ENCODE assay signal across 27 mouse cellular contexts in the genomic region with DNA sequence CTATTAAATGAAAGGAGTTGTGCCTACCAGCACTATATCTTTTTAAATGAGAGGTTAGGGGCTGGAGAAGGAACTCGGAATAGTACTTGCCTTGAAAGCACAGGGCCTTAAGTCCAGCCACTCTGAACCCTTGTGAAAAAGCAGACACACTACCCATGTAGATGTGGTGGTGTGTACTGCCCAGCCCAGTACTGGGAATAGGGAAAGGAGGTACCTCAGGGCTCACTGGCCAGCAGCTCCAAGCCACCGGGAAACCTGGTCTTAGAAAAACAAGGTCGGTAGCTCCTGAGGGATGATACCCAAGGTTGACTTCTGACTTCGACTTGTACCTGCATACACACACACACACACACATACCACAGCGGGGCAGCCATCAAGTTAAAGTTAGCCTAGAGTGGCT.
DNase-seq lines count a peak whose midpoint lies in the region; ATAC-seq lines count a peak whose summit lies in the region.
"Had no signal": no experiment of that assay in that cellular context is flagged by ENCODE, and none has a peak within 500 bp of the region (broad histone marks: within the 10 kb centered on the region; RNA-seq: fewer than 3 reads in every experiment).

No protein-coding gene starts in this region.

- peak overlapping the region; percentile 60 for H3K9ac ChIP-seq in liver, embryonic 13.5 days
- H3K9ac ChIP-seq in liver, embryonic 11.5 days (ENCODE audit: low read depth, low read length), result no peak overlapping the region
- H3K9ac ChIP-seq in liver, embryonic 16.5 days (ENCODE audit: low read depth, low read length), result peak overlapping the region; percentile 14; the same call in 1 of the 2 replicates
- H3K9ac ChIP-seq: embryonic facial prominence, embryonic 12.5 days; hindbrain, embryonic 12.5 days; intestine, embryonic 15.5 days; limb, embryonic 13.5 days; neural tube, embryonic 15.5 days had no signal

- H3K9me3 ChIP-seq in liver, embryonic 13.5 days (replicated peaks), result no peaks in the 10 kb centered on the region
- H3K9me3 ChIP-seq in liver, embryonic 11.5 days (ENCODE audit: control insufficient read depth, low read length), result no peaks in the 10 kb centered on the region
- H3K9me3 ChIP-seq in liver, embryonic 16.5 days (replicated peaks; ENCODE audit: control insufficient read depth, low read length), result no peaks in the 10 kb centered on the region
- H3K9me3 ChIP-seq: embryonic facial prominence, embryonic 12.5 days; hindbrain, embryonic 12.5 days; intestine, embryonic 15.5 days; limb, embryonic 13.5 days; neural tube, embryonic 15.5 days had no signal

- no peaks in the 10 kb centered on the region for H3K36me3 ChIP-seq in liver, embryonic 13.5 days
- H3K36me3 ChIP-seq in liver, embryonic 11.5 days (ENCODE audit: control insufficient read depth, insufficient read depth, low read length), result no peaks in the 10 kb centered on the region
- H3K36me3 ChIP-seq in liver, embryonic 16.5 days (ENCODE audit: control insufficient read depth, insufficient read depth), result no peaks in the 10 kb centered on the region
- H3K36me3 ChIP-seq: embryonic facial prominence, embryonic 12.5 days; intestine, embryonic 15.5 days had no signal

- peak overlapping the region; percentile 66 for H3K27ac ChIP-seq in liver, embryonic 13.5 days
- H3K27ac ChIP-seq in liver, embryonic 11.5 days (ENCODE audit: low read depth, low read length), result no peak overlapping the region
- peak overlapping the region; percentile 71 for H3K27ac ChIP-seq in liver, embryonic 16.5 days (ENCODE audit: low read length)
- H3K27ac ChIP-seq: embryonic facial prominence, embryonic 12.5 days; hindbrain, embryonic 12.5 days; hindbrain, postnatal 0 days; intestine, embryonic 15.5 days; left cerebral cortex, adult 2 months; limb, embryonic 13.5 days; macrophage; neural tube, embryonic 15.5 days had no signal

- ATAC-seq in frontal cortex, adult (ENCODE audit: low TSS enrichment), result 0 out of 2 replicates have a peak, but pooled peaks have one; percentile 10
- ATAC-seq in liver, embryonic 13.5 days (ENCODE audit: low read depth), result peak; percentile 63
- ATAC-seq in liver, embryonic 11.5 days (replicated peaks; ENCODE audit: low FRiP score), result no peak
- ATAC-seq in erythroblast, adult 5-6 weeks (replicated peaks; ENCODE audit: low FRiP score, poor library complexity, severe bottlenecking), result 0 out of 2 replicates have a peak, but pooled peaks have one; percentile 38
- ATAC-seq in liver, embryonic 16.5 days (ENCODE audit: low read depth), result peak; percentile 52
- no peak for ATAC-seq in megakaryocyte progenitor cell, adult 5-6 weeks (replicated peaks; ENCODE audit: poor library complexity)
- ATAC-seq: hindbrain, postnatal 0 days; Patski had no signal

- 66% methylated on average over 5 of the region's 5 CpGs for WGBS in liver, embryonic 13.5 days (ENCODE audit: insufficient replicate concordance)
- WGBS in liver, embryonic 11.5 days, result 74% methylated on average over 5 of the region's 5 CpGs
- 74% methylated on average over 5 of the region's 5 CpGs for WGBS in liver, embryonic 16.5 days (ENCODE audit: insufficient replicate concordance)

- no peak for DNase-seq in frontal cortex, adult 2 months (ENCODE audit: extremely low spot score in 1 of 2, low spot score in 1 of 2)
- no peak for DNase-seq in liver, embryonic 13.5 days
- DNase-seq in liver, embryonic 11.5 days (ENCODE audit: low spot score), result no peak
- DNase-seq: adrenal gland, postnatal 25 days; cerebellum, adult 11-12 months; cerebellum, adult 9-11 months; gastrocnemius, postnatal 10 days; heart, postnatal 36 days; kidney, adult 9 months; kidney, postnatal 10 days; lung, adult 2 months; lung, postnatal 10 days; right cerebral cortex, postnatal 14 days had no signal

- peak overlapping the region; percentile 33; the same call in 1 of the 2 replicates for H3K4me2 ChIP-seq in liver, embryonic 13.5 days
- H3K4me2 ChIP-seq in liver, embryonic 11.5 days, result no peak overlapping the region
- peak overlapping the region; percentile 25; the same call in 1 of the 2 replicates for H3K4me2 ChIP-seq in liver, embryonic 16.5 days (ENCODE audit: low read depth, low read length)
- H3K4me2 ChIP-seq: embryonic facial prominence, embryonic 12.5 days; heart, embryonic 11.5 days; hindbrain, embryonic 12.5 days; intestine, embryonic 15.5 days; limb, embryonic 13.5 days; neural tube, embryonic 15.5 days had no signal

- H3K27me3 ChIP-seq in liver, embryonic 13.5 days, result peaks cover 11% of the 10 kb centered on the region; the same call in 1 of the 2 replicates
- H3K27me3 ChIP-seq in liver, embryonic 11.5 days (replicated peaks; ENCODE audit: control insufficient read depth, insufficient read depth, low read length), result no peaks in the 10 kb centered on the region
- H3K27me3 ChIP-seq in liver, embryonic 16.5 days (ENCODE audit: control insufficient read depth, insufficient read depth, low read depth, low read length), result 0 out of 2 replicates have a peak, but pooled peaks cover 3% of the 10 kb centered on the region
- H3K27me3 ChIP-seq: embryonic facial prominence, embryonic 12.5 days; hindbrain, embryonic 12.5 days; intestine, embryonic 15.5 days; limb, embryonic 13.5 days; neural tube, embryonic 15.5 days; Patski had no signal

- no peak overlapping the region for H3K4me3 ChIP-seq in liver, embryonic 13.5 days (replicated peaks)
- no peak overlapping the region for H3K4me3 ChIP-seq in liver, embryonic 11.5 days (ENCODE audit: low read depth, low read length)
- no peak overlapping the region for H3K4me3 ChIP-seq in liver, embryonic 16.5 days (ENCODE audit: low read depth, low read length)
- H3K4me3 ChIP-seq: embryonic facial prominence, embryonic 12.5 days; hindbrain, embryonic 12.5 days; intestine, embryonic 15.5 days; left cerebral cortex, adult 2 months; limb, embryonic 13.5 days; neural tube, embryonic 15.5 days had no signal

- peaks cover 37% of the 10 kb centered on the region for H3K4me1 ChIP-seq in liver, embryonic 13.5 days (replicated peaks)
- no peaks in the 10 kb centered on the region for H3K4me1 ChIP-seq in liver, embryonic 11.5 days (replicated peaks; ENCODE audit: control insufficient read depth, insufficient read depth, low read length)
- peaks cover 25% of the 10 kb centered on the region for H3K4me1 ChIP-seq in liver, embryonic 16.5 days (ENCODE audit: control insufficient read depth, low read depth, low read length)
- H3K4me1 ChIP-seq: embryonic facial prominence, embryonic 12.5 days had no signal

Comparison
In these comparisons a context has a peak if more than half of its experiments do, and no peak if none do; other contexts are left out.
1. ATAC-seq: peak in frontal cortex, adult (single experiment), liver, embryonic 13.5 days (single experiment), erythroblast, adult 5-6 weeks (single experiment) and liver, embryonic 16.5 days (single experiment); none in liver, embryonic 11.5 days (single experiment) and megakaryocyte progenitor cell, adult 5-6 weeks (single experiment).